Mouse (Mus musculus) ZHBTc4 (cell line): Measurements from ENCODE around the gene Ppp1r35.

ENCODE experiments used
- DNase-seq: peaks from one replicate; pipeline ENCODE4 v3.0.0-alpha.2; 2011; ENCODE audit warnings: low read depth, low spot score

Ppp1r35 gene

DNA sequence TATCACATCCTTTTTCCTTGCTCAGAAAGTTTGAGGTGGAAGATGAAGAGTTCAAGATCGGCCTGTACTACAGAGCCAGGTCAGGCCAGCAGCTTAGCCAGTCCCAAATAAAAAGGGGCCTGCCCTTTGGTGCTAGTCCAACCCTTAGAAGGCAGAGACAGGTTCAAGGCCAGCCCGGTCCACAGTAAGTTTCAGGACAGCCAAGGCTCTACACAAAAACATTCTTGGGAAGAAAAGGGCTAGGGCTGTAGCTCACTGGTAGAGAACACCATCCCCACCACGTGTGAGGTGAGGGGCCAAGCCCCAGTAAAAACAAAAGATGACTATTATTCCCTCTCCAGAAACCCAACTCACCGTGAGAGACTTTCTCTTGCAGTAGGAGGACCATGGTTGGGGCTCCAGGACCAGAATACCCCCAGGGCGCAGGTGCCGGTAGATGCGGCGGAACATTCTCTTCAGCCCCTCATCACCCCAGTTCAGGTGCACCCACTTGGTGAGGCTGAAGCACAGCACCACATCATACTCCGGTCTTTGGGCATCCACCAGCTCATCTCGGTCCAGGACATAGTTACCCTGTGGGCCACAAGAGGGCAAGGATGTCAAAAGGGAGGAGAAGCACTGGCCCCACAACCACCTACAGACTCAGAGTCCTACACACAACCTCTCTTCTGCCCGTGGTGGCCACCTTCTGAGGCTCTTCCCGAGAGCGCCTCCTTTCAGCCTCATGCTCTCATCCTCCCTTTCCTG, 4.3 kb downstream of the Ppp1r35 start:
- DNase-seq = no peak

- DNase-seq = no peak
These were observed 5.4 kb downstream of the Ppp1r35 start for GRCm38 (mm10) chr5:137783901-137784540.

DNA sequence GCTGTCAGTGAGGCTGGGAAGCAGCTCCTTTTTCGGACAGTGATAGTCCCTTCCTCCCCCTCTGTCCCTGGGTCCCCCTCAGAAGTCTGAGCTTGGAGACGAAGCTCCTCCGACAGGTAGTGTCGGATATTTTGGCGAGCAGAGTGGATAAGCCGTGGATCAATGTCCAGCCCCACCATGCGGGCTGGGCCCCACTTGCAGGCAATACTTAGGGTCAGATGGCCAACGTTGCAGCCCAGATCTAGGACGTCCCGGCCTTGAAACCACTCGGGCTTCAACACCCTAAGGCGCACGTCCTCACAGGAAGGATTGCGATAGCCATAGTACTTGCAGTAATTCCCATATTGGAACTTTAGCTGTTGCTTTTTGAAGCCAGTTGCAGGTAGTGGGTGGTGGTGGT, 5.9 kb downstream of the Ppp1r35 start:
- no peak for DNase-seq

DNA sequence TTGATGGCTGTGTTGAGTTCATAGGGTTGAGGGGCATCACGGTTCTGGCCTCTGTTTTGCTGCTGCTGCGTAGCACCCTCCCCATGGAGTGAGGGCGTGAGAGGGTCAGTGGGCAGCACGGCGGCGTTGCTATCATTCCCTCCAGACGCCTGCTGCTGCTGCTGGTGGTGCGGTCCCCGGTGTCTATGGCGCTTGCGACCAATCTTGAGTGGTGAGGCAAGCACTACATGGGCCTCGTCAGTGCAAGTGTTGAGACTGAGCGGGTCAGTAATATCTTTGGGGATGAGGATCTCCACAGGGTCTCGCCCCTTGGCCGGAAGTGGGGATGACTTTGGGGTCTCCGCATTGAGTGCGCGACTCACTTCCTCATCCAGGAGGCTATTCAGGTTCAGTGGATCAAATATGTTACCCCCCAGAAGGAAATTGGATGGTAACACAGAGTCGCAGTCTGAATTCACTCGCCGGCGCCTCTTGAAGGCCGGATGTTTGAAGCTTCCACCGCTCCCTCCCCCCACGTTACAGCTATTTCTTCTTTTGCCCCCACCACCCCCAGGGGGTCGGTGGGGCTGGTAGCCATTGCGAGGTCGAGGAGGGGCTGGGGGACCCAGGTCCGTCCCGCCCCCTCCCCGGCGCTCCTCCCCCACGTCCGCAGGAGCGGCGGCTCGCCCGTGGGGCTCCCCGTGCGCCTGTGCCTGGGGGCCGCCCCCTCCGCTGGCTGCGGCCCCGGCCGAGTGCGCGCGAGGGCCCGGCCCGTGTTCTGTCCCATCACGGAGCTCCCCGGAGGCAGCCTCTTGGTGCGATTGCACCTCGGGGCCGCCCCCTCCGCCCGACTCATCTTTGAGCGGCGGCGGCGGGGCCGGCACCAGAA, 6.7 kb downstream of the Ppp1r35 start:
- DNase-seq = peak; percentile 60

DNA sequence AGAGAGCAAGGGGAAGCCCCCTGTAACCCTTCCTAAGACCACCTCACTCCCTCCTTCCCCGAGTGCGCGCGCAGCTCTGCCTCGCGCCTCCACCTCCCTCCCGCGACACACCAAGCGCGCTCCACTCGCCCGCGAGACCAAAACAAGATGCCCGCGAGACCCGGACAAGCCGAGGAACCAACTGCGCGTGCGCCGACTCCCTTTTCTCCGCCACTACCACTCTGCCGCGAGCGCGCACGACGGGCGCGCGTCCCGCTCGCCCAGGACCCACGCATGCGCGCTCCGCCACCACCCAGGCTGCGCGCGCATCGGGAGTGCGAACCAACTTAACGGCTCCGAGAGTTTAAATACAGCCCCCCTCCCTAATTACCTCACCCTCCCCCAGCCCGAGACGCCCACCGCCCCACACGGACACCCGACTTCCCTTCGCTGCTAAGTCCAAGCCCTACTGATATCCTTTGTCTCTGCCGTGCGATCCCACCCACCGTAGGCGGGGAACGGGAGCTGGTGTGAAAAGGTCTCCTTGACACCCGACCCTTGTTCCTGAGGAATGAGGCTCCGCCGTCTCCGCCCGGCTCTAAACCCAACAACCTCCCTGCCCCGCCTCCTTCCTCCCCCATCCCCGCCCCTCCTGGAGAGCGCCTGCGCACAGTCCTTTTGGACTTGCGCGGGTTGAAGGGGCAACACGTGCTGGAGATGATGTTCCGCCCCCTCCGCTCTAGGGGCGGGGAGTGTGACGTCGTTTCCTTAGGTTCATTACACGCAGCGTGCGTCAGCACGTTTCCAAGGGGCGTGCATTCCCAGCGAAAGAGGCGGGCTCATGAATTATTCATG, 7.7 kb downstream of the Ppp1r35 start:
- DNase-seq = peak; percentile 100

GRCm38 (mm10) chr5:137787151-137787928, 8.7 kb downstream of the Ppp1r35 start, which contains the start of the genes Mepce and Zcwpw1:
Mepce (minus strand) TSS chr5:137787655.
Zcwpw1 (plus strand) TSS chr5:137787798.
- DNase-seq = peak; percentile 98

GRCm38 (mm10) chr5:137788171-137788570, 9.5 kb downstream of the Ppp1r35 start:
- DNase-seq = peak; percentile 26

DNA sequence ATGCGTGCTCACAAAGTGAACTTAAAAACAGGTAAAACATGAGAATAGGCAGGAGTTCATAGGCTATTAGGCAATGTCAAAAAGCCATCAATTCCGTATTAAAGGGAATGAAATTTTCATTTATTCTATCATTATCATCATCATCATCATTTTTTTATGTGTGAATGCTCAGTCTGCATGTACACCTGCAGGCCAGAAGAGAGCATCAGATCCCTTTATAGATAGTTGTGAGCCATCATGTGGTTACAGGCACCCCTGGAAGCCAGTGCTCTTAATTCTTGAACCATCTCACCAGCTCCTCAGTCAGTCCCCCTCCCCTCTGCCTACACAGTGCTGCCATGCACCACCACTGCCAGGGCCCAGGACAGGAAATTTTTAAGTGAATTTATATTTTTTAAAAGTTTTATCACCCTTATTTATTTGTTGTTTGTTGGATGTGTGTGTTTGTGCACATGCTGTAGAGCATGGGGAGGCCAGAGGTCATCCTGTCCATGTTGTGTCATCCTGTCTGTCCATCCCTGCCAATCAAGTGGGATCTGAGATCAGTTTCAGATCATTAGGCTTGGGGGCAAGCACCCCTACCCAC, 10.4 kb downstream of the Ppp1r35 start:
- DNase-seq = no peak

GRCm38 (mm10) chr5:137791553-137791952, 12.9 kb downstream of the Ppp1r35 start:
- DNase-seq = no peak

DNA sequence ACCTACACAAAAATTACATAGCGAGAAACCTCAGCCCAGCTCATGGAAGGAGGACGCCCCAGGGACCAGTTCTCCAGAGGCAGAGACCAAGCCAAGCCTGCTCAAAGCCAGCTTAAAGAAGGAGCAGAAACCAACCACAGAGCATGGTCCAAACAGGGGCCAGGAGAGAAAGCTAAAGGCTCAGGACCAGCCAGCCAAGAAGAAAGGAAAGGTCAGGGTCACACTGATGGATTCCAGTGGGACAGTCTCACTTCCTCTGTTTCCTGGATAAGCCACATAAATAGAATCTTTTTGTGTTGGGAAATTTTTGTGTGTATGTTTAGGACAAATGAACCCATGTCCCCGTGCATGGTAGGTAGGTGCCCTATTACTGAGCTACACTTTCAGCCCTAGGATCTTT, 18.0 kb downstream of the Ppp1r35 start:
- DNase-seq = no peak

- DNase-seq = no peak
These were observed 22.3 kb downstream of the Ppp1r35 start for GRCm38 (mm10) chr5:137800917-137801316.

DNA sequence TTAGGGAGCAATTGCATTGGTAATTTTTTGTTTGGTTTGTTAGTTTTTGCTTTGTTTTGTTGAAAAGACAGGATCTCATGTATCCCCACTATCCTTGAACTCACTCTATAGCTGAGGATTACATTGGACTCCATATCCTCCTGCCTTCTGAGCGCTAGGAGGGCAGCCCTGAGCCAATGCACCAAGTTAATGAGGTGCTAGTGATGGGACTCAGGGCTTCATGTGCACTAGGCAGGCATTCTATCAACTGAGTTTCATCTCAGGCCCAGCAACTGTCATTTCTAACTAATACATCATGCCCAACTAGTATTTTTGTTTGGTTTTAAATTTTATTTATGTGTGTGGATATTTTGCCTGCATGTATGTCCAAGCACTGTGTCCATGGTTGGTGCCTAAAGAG, 27.5 kb downstream of the Ppp1r35 start:
- no peak for DNase-seq

- DNase-seq = no peak
These were observed 29.7 kb downstream of the Ppp1r35 start for GRCm38 (mm10) chr5:137808316-137808715.

GRCm38 (mm10) chr5:137817466-137818222, 39.0 kb downstream of the Ppp1r35 start:
- DNase-seq = no peak

DNA sequence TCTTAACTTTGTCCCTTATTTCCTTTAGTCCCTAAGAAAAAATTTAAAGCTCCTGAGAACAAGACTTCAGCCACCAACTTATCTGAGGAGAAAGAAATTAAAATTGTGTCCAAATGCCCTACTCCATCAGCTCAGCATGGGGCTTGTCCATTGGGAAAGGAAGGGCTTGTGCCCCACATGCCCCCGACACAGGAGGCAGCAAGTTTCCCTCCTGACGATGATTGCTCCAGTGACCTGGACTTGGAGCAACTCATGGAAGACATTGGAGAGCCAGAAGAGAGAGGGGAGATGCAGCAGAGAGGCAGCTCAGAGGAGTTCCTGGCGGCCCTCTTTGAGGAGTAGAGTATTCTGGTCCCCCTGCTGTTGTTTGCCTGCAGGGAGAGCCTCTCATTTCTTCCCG, 43.5 kb downstream of the Ppp1r35 start:
- no peak for DNase-seq

DNA sequence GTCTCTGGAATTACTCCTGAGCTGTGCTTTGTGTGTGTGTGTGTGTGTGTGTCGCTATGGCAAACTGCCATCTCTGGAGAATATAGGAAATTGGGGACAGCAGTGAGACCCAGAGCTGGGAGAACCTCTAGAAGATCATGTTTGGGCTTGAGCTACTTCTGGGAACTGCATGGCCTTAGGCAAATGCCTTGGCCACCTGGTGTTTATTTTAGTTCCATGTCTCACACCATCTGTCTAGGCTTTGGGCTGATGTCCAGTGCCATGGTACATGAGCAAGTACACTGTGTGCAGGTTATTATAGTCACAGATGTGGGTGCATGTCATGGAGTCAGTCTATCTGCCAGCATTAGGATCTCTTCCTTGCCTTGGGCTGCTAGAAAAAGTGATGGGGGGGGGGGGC, 44.0 kb downstream of the Ppp1r35 start:
- DNase-seq = no peak

DNA sequence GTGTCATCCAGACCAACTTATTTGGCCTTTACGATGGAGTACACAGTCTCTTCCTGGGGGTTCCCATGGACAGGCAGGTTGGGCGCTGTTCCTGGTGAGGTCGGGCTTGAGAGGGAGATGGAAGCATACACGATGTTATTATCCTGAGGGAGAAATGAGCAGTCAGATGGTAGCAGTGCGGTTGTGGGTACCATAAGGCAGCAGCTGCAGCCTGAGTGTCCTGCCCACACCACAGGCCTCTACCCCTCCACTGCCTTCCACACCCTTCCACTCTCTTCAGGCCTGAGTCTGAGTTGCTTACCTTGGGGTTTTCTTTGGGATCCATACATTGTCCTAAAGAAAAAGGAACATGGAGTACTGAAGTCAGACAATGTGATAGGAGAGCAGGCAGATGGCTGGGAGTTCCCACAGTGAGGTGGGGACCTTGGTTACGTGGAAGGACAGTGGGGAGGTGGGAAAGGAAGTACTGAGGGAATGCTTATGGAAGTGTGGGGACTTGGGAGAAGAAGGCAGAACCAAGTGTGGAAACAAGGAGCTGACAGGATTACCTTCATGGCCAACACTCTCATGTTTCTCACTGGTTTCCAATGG, 44.9 kb downstream of the Ppp1r35 start:
- DNase-seq = no peak

DNA sequence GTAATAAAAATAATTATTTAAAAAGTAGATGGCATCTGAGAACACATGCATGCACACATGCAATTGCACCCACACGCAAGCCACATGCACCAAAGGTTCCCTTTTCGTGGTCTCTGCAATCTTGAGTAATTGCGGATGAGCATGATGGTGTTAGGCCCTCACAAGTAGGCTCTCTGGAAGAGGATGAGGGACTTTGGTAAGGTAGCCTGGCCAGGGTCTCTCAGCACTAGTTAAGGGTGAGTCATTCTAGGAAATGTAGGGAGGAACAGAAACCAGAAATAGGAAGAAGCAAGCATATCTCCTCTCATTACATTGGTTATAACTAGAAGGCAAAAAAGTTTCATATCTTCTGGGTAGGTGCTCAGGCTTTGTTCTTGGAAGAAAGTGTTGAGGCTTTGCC, 46.4 kb downstream of the Ppp1r35 start:
- no peak for DNase-seq

- DNase-seq = no peak
These were observed 47.3 kb downstream of the Ppp1r35 start for GRCm38 (mm10) chr5:137825971-137826370.
